Mouse (Mus musculus) embryonic fibroblast, embryonic 13.5 days (primary cell): ENCODE data around the gene Shisa9.

ENCODE experiments used
- CTCF ChIP-seq: IDR thresholded peaks from 2 replicates; pipeline ENCODE4 v1.5.1; 2011; ENCODE audit warnings: mild to moderate bottlenecking, control low read depth, low read length, moderate library complexity, borderline replicate concordance; ENCODE audit not compliant: insufficient read depth
- POLR2A ChIP-seq: IDR thresholded peaks from 2 replicates; pipeline ENCODE4 v1.6.1; 2011; ENCODE audit warnings: low read depth, mild to moderate bottlenecking, control low read depth, low read length, moderate library complexity

GRCm38 (mm10) chr16:12076270-12076669 lies 92.4 kb downstream of the Shisa9 start:
- TF ChIP-seq CTCF, result no peak
- TF ChIP-seq POLR2A, result no peak
